Mouse (Mus musculus) embryonic fibroblast, embryonic 13.5 days (primary cell): ENCODE measurements at regions not wholly inside any gene's neighbourhood (a gene's known extent, or its start where the extent isn't known, plus 50 kb on each side); places are given as distances from the start of the nearest gene placed in this dataset.

ENCODE experiments used
- CTCF ChIP-seq: IDR thresholded peaks from 2 replicates; pipeline ENCODE4 v1.5.1; 2011; ENCODE audit warnings: mild to moderate bottlenecking, control low read depth, low read length, moderate library complexity, borderline replicate concordance; ENCODE audit not compliant: insufficient read depth
- POLR2A ChIP-seq: IDR thresholded peaks from 2 replicates; pipeline ENCODE4 v1.6.1; 2011; ENCODE audit warnings: low read depth, mild to moderate bottlenecking, control low read depth, low read length, moderate library complexity

DNA sequence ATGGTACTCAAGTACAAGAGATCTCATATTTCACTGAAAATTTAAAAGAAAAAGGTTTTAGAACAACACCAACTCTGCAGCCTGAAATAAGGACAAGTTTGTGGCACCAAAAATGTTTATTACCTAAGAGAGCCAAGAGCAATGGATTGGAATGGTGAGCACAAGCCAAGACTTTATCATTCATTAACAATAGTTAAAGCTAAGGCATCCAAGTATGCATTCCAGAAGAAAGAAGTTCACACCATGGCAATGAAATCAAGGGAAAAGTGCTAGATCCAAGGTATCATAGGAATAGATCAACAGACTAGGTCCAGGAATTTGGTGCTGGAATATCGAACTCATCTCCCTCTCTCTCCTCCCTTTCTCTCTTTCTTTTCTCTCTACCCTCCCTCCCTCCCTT, 63.8 kb upstream of the P3h2 start:
- TF ChIP-seq CTCF (no peak), POLR2A (no peak)
